Mouse (Mus musculus) liver, embryonic 14.5 days (tissue): Measurements from ENCODE around the gene Fam122c.
A peak's percentile ranks its signal among the peaks of the same experiment; 100 is the strongest.

Experiments
- CTCF ChIP-seq: IDR thresholded peaks from 2 replicates; pipeline ENCODE4 v1.5.1; 2016; ENCODE audit warnings: antibody characterized with exemption, low read depth, control low read depth
- EP300 ChIP-seq: IDR thresholded peaks from 2 replicates; pipeline ENCODE4 v1.6.1; 2016; ENCODE audit warnings: antibody characterized with exemption, low read depth

DNA sequence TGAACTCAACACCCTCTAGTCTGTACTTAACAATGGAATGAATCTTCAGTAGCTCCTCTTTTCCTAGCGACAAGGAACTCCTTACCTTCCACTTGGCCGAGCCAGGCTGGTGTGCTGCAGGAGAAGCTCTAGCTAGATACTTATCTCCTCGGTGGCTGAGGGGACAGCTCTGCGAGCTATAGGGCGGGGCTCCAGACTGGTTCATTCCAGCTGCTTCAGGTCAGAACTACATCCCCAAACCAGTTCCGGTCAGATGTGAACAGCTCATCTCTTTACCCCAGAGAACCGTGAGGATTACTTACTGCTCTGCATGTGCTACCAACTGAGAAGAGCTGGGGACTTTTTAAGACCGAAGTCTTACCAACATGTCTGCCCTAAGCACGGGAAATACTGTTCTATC is 7.0 kb upstream of the Fam122c start:
- TF ChIP-seq CTCF: no peak
- 0 out of 2 replicates have a peak, but pooled peaks have one; percentile 7 for TF ChIP-seq EP300
